Mouse (Mus musculus) frontal cortex, postnatal 14 days (tissue): ENCODE measurements around the gene Perm1.

Experiments
- DNase-seq, 2 experiments: peaks; one replicate each; pipeline ENCODE4 v3.0.0; 2022; ENCODE audit warnings: low spot score in 2 of 2

Gene Perm1

DNA sequence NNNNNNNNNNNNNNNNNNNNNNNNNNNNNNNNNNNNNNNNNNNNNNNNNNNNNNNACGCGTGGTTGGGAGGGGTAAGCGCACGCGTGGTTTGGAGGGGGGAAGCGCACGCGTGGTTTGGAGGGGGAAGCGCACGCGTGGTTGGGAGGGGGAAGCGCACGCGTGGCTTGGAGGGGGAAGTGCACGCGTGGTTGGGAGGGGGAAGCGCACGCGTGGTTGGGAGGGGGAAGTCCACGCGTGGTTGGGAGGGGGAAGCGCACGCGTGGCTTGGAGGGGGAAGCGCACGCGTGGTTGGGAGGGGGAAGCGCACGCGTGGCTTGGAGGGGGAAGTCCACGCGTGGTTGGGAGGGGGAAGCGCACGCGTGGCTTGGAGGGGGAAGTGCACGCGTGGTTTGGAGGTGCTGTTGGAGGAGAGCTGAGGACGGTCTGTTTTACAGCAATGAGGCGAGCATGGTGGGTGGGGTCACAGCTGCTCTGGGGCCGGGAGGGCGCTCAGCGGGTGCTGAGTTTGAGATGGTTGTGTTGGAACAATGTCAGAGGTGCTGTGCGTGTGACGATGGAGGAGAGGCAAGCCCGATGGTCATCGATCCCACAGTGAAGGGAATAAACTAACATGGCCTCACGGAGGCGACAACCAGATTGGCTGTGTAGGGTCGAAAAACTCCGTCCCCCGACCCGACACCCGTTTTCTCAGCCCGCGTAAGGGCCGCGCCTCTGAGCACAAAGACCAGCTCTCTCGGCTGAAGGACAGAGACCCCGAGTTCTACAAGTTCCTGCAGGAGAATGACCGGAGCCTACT lies 21.2 kb downstream of the Perm1 start:
- DNase-seq: no peak

DNA sequence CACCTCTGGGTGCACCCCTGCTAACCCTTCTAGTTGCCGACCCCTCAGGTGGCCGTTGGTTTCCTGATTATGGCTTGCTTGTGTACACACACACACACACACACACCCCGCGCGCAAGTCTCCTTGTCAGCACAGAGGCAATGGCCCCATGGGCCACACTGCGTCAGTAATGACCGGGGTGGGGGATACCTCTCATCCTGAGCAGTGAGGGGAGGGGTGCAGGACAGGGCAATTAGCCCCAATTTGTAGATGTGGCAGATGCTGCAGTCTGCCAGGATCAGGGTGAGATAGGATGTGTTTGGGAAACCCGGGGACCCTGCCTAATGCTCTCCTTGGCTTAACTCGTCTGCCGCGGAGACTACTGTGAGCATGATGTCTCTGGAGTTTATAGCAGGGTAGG lies 33.9 kb downstream of the Perm1 start:
- no peak for DNase-seq

DNA sequence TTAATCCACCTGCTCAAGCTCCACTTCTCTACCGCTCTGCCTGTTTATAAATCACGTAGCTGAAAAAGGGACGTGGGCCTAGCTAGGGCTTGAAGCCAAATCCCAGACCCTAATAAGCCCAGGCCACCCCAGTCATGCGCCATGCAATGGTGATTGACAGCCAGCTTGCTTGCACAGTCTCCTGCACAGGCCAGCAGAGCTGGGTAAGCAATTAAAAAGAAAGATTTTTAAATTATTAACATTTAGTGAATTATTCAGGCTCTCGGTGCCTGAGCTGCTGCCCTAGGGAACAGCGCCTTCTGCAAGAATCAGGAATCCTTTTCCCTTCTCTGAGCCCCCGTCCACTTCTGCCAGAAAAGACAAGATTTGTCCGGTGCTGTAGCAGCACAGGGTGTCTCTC lies 35.4 kb downstream of the Perm1 start:
- DNase-seq: no peak

DNA sequence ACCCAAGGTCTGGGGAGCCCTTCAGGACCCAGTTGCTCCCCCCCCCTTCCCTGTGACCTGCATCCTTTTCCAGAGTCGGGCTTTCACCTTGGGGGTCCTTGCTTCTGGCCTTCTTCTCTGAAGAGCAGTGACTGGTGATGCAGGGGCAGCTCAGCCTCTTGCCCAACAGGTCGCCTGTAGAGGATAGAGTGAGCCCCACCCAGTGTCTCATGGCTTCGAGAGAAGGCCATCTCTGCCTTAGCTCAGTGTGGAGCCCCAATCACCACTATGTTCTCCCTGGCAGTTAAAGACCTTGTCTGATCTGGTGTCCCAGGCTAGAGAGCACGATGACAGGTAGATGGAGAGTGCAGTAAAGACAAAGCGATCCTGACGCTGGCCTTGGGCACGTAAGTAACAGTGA lies 36.5 kb downstream of the Perm1 start:
- DNase-seq: no peak

DNA sequence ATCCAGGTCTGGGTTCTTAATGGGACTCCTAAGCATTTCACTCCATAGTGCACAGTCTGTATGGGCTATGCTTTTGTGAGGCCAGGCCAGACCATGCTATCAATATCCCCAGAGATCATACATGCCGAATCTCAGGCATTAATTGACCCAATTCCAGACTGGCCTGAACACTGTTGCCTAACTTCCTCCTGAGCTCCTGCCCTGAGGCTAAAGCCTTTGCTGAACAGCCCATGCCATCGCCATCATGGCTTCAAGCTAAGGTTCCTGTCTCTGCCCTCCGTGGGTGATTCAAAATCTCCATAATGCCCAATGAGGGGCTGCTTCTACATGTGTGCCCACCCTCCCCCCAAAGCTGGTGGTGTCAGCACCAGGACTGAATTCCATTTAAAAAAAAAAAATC lies 37.0 kb downstream of the Perm1 start:
- no peak for DNase-seq

DNA sequence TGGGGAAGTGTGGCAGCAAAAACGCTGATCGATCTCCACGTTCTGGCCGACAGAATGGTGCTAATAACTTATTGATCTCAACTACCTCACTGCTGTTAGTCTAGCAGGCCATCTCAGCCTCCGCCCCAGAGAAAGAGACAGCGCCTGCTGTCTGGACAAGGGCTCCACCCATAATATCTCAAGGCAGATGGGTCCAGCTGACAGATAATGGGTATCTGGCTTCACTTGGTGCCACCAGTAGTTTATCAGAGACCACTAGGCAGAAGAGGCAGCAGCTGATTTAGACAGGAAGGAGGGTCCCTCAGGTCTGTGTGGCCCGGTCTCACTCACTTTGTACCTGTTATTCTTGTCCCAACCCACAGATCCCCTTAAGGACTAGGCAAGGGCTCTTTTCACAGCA lies 37.4 kb downstream of the Perm1 start:
- no peak for DNase-seq

DNA sequence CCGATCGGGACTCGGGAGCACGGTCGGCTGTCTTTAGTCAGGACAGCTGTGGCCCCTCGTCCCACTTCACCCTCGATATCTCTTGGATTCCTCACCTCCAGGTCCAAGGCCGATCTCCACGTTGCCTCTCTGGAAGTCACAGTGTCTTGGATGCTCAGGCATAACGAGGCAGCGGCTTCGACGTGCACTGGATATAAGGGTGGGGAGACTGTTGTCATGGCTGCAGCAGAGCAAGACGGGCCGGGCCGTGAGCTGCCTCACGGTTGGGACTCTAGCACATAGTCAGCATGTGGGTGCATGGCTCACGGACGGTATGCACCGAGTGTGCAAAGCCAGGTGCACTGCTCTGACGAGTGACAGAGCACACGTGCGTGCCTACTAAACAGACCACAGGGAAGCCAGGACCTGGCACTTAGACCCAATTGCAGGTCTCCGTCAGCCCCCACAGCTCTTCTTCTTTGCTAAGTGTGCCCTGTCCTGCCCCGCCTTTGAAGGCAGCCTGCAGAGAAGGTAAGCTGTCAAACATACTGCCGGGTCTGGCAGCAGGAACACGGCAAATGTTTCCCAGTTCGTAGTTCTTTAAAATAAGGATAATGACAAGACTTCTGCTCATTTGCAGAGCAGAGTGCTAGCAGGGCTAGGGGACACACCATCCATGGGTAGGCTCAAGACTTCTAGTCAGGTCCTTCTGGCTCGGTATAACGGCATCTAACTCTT lies 38.9 kb downstream of the Perm1 start:
- DNase-seq: no peak

DNA sequence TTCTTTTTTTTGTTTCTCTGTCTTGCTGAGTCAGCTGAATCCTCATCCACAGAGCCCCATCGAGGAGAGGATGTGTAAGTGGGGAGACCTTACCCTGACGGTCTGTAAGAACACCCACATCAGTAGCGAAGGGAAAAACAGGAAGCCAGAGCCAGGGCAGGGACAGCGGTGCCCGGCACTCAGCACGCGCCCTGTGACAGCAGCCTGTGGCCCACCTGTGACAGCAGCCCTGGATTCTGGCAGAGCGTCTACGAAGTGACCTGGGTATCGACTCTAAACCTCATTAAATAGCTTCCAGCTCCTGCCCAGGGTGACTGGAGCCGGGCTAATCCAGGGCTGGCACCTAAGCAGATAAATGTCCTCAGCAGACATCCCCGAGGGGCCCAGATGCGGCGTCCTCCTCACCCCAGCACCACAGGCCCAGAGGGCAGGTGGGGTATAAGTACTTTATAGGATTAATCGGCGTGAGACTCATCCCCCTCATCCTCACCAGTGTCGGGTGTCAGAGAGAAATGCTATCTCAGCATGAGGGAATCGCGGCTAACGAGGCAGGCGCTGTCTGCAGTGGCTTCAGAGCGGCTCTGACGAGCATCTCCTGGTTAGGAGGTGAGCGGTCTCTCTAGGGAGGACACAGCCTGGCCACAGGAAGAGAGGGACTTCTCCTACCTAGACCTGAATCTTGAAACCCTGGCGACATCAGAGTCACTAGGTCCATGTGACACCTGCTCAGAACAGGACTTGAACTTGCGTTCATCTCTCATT lies 39.6 kb downstream of the Perm1 start, which contains the start of gene Samd11:
Samd11 (minus strand) TSS at position 580 of the 762 bp plus-strand sequence.
- DNase-seq: no peak
